Mouse (Mus musculus) C3H10T1/2 (cell line): ENCODE data around the gene Btbd35f20. TPM values are rescaled to one million over a fixed set of nuclear protein-coding genes. Genes with fewer than 3 reads are reported as not detected.

Experiments
- polyA plus RNA-seq, 2 experiments: library from polyadenylated mRNA; unstranded; fragments of >200 nt; fragmentation: generic; extraction: Trizol; gene quantifications; one replicate each; pipeline ENCODE4 v1.2.1; 2012; ENCODE audit warnings: missing spikeins in 2 of 2

Gene Btbd35f20
- polyA plus RNA-seq: not detected

DNA sequence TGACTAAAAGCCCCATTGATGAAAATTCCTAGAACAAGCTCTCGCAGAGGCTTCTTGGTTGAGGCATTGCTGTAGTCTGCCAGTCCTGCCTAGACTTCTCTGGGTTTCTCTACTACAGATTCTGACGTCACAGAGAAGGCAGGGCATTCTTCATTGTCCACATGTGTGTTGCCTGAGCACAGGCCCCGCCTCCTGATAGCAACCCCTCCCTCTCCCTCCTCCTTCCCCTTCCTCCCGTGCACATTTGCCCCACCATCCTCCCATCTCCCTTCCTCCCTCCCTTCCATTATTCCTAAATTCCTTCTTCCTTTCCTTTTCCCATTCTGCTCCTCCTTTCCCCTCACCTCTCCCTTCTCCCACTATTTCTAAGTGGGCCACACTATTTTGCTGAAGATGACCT is at the start of gene Btbd35f20:
Btbd35f20 (minus strand) TSS at position 101 of the 400 bp plus-strand sequence.

Other genes with a start within 250 kb of the Btbd35f20 start
- not detected for gene Btbd35f28, start 94.7 kb downstream of the Btbd35f20 start, polyA plus RNA-seq
- not detected for gene Btbd35f17, start 79.4 kb upstream of the Btbd35f20 start, polyA plus RNA-seq